Mouse (Mus musculus): ENCODE measurements at regions not wholly inside any gene's neighbourhood (a gene's known extent, or its start where the extent isn't known, plus 50 kb on each side); places are given as distances from the start of the nearest gene placed in this dataset.

DNA sequence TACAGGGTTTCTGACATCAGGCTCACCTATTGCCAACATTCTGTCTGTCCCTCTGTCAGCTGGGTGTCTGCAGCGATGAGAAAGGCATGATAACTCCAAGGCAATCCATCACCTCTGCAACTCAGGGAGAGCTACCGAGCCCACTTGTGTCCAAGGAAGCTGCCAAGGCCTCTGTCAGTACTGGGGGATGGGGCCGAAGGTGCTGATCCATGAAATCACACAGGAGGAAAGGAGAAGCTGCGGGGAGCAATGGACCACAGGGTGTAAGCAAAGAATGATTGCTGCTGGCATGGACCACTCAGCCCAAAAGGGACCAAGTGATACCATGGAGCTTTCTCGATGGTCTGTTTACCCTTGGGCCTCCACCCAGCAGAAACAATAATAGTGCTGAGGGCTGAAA is 67.5 kb upstream of the Mid1ip1 start:
- Histone ChIP-seq H3K36me3 (ENCODE audit: control insufficient read depth, insufficient read depth, low read length, poor library complexity, severe bottlenecking) (no peaks in the 10 kb centered on the region), H3K27me3 (ENCODE audit: control insufficient read depth, insufficient read depth, low read length, poor library complexity, severe bottlenecking) (no peaks in the 10 kb centered on the region)
- DNase-seq (ENCODE audit: low read depth, low spot score), result no peak

DNA sequence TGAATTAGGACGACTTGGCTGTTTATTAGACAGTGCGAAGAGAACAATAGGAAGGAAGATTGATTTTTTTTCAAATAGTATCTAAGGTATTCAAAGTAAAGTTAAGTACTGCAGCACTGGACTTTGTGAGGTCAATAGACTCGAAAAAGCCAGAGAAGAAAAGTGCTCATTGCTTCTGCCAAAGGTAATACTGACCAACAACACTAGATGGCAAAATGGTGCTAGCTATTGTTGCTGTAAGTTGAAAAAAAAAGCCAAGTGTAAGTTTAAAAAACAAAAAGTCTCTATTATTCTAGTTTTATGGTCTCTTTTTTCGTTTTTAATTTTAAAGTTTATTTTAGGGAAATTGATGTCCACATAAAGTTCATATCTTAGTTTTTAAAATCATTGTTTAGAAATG is 63.9 kb upstream of the Mid1ip1 start:
- peak; percentile 45 for DNase-seq (ENCODE audit: low read depth, low spot score)
- no peaks in the 10 kb centered on the region for H3K36me3 ChIP-seq (ENCODE audit: control insufficient read depth, insufficient read depth, low read length, poor library complexity, severe bottlenecking)
- H3K27me3 ChIP-seq (ENCODE audit: control insufficient read depth, insufficient read depth, low read length, poor library complexity, severe bottlenecking), result no peaks in the 10 kb centered on the region
